Mouse (Mus musculus): ENCODE data around the gene Ahrr.

DNA sequence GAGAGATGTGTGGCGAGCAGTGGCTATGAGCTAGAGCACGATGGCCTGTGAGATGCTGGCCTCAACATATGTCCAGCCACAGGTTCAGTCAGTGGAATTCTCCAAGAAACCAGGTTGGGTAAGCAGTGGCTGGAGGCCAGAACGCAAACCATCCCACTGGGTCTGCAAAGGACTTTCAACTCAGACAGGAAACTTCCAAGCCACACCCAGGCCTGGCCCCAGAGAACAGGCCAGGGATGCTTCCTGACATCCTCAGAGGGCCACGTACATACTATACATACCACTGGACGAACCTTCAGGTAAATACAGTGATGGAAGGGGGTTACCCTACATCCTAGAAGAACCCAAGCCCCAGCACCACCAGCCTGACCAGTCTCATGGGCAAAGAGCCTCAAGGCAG lies 2.5 kb downstream of the Ahrr start:
- TF ChIP-seq POLR2A (IDR thresholded peaks at IDR 0.05; ENCODE audit: insufficient read depth, low read length) (no peak), CTCF (IDR thresholded peaks at IDR 0.05; ENCODE audit: low read depth, low read length) (no peak), EP300 (IDR thresholded peaks at IDR 0.05; ENCODE audit: insufficient read depth, low read depth, low read length) (no peak)
